Mouse (Mus musculus): ENCODE measurements around the gene Zyg11b.

- TF ChIP-seq CTCF (conservative IDR thresholded peaks at IDR 0.05 in 1 of 2, IDR thresholded peaks at IDR 0.05 in 1 of 2; ENCODE audit: low read depth in 2 of 2, low read length in 2 of 2) (no peak), POLR2A (IDR thresholded peaks at IDR 0.05; ENCODE audit: low read depth, low read length) (no peak), TCF12 (IDR thresholded peaks at IDR 0.05; ENCODE audit: low read depth, low read length) (no peak), POLR2AphosphoS2 (IDR thresholded peaks at IDR 0.05; ENCODE audit: low read depth, low read length) (no peak), ETS1 (conservative IDR thresholded peaks at IDR 0.05; ENCODE audit: low read depth, low read length) (peak; percentile 73), GABPA (IDR thresholded peaks at IDR 0.05; ENCODE audit: insufficient replicate concordance, low read depth, low read length) (no peak), MEF2A (IDR thresholded peaks at IDR 0.05; ENCODE audit: borderline replicate concordance, low read depth, low read length) (no peak), UBTF (IDR thresholded peaks at IDR 0.05; ENCODE audit: low read depth, low read length) (no peak)
Observed at GRCm38 (mm10) chr4:108347111-108347510, 46.2 kb upstream of the Zyg11b start.
